Mouse (Mus musculus) 416B (cell line): Measurements from ENCODE around the gene Zfp672.
"Not testable (repeated sequence)": the region's sequence is repeated elsewhere in the genome, so short reads cannot be mapped to it uniquely, and the experiment has no call there.

Experiments
- DNase-seq: peaks from one replicate; pipeline ENCODE4 v3.0.0; 2011; ENCODE audit warnings: low read depth

Zfp672 gene

GRCm38 (mm10) chr11:58330276-58331148 is at the start of gene Zfp672, which contains the start of gene Sh3bp5l:
TSS of gene Zfp672 (minus strand) at chr11:58330339.
TSS of gene Sh3bp5l (plus strand) at chr11:58330724.
- DNase-seq = peak; percentile 99

GRCm38 (mm10) chr11:58379516-58379915 is 49.4 kb upstream of the Zfp672 start:
- no peak for DNase-seq

GRCm38 (mm10) chr11:58378763-58379278 is 48.7 kb upstream of the Zfp672 start, which contains the start of gene Lypd8:
TSS of gene Lypd8 (plus strand) at chr11:58379043.
- no peak for DNase-seq

GRCm38 (mm10) chr11:58377686-58378085 is 47.5 kb upstream of the Zfp672 start:
- DNase-seq = no peak

GRCm38 (mm10) chr11:58377273-58377672 is 47.1 kb upstream of the Zfp672 start:
- DNase-seq = no peak

GRCm38 (mm10) chr11:58366191-58366590 is 36.1 kb upstream of the Zfp672 start:
- DNase-seq = not testable (repeated sequence)

GRCm38 (mm10) chr11:58364454-58364853 is 34.3 kb upstream of the Zfp672 start:
- no peak for DNase-seq

GRCm38 (mm10) chr11:58362562-58362961 is 32.4 kb upstream of the Zfp672 start:
- not testable (repeated sequence) for DNase-seq

GRCm38 (mm10) chr11:58357844-58358534 is 27.9 kb upstream of the Zfp672 start:
- DNase-seq = no peak

GRCm38 (mm10) chr11:58357042-58357441 is 26.9 kb upstream of the Zfp672 start:
- DNase-seq = no peak

- no peak for DNase-seq
These were observed 24.8 kb upstream of the Zfp672 start for GRCm38 (mm10) chr11:58354927-58355326.

- no peak for DNase-seq
These were observed 24.3 kb upstream of the Zfp672 start for GRCm38 (mm10) chr11:58354476-58354875.

GRCm38 (mm10) chr11:58353709-58354108 is 23.6 kb upstream of the Zfp672 start:
- no peak for DNase-seq

GRCm38 (mm10) chr11:58352681-58353548 is 22.8 kb upstream of the Zfp672 start:
- peak; percentile 47 for DNase-seq

- DNase-seq = no peak
These were observed 21.0 kb upstream of the Zfp672 start for GRCm38 (mm10) chr11:58351179-58351578.

- peak; percentile 22 for DNase-seq
These were observed 20.5 kb upstream of the Zfp672 start for GRCm38 (mm10) chr11:58350628-58351027.

GRCm38 (mm10) chr11:58346745-58347144 is 16.6 kb upstream of the Zfp672 start:
- DNase-seq = no peak

GRCm38 (mm10) chr11:58334746-58335145 is 4.6 kb upstream of the Zfp672 start:
- no peak for DNase-seq

GRCm38 (mm10) chr11:58331546-58331945 is 1.4 kb upstream of the Zfp672 start:
- DNase-seq = no peak

GRCm38 (mm10) chr11:58331149-58331495 is 983 bp upstream of the Zfp672 start:
- DNase-seq = no peak

- no peak for DNase-seq
These were observed 248 bp downstream of the Zfp672 start for GRCm38 (mm10) chr11:58329906-58330275.

GRCm38 (mm10) chr11:58326781-58327180 is 3.4 kb downstream of the Zfp672 start:
- peak; percentile 31 for DNase-seq
